Mouse (Mus musculus) brain, embryonic 14.5 days (tissue): ENCODE results near the gene Commd1.

Experiments used
- CTCF ChIP-seq: fragments of 200-500 bp; IDR thresholded peaks from 2 replicates; pipeline ENCODE4 v1.5.1; 2012; ENCODE audit warnings: inconsistent platforms, mild to moderate bottlenecking, moderate library complexity, borderline replicate concordance; ENCODE audit not compliant: insufficient read depth, insufficient read length; ENCODE audit errors: extremely low read depth
- POLR2A ChIP-seq: fragments of 200-500 bp; IDR thresholded peaks from 2 replicates; pipeline ENCODE4 v1.6.1; 2012; ENCODE audit warnings: mild to moderate bottlenecking, inconsistent platforms, borderline replicate concordance; ENCODE audit not compliant: poor library complexity, insufficient read depth, insufficient read length, severe bottlenecking; ENCODE audit errors: extremely low read depth

GRCm38 (mm10) chr11:22923606-22924005, 58.6 kb downstream of the Commd1 start:
- no peak for TF ChIP-seq POLR2A
- no peak for TF ChIP-seq CTCF
